Mouse (Mus musculus) lung, embryonic 16.5 days (tissue): ENCODE data around the gene Prss30. TPM values are rescaled to one million over a fixed set of nuclear protein-coding genes. Genes with fewer than 3 reads are reported as not detected.
A peak's percentile ranks its signal among the peaks of the same experiment; 100 is the strongest.

ENCODE experiments used
- ATAC-seq: fragments of 200-750 bp; cut with Nextera tagmentation; 2 replicates; pipeline ENCODE4 v1.8.0; 2017; ENCODE audit warnings: low read depth, mild to moderate bottlenecking, moderate library complexity
- H3K27ac ChIP-seq: fragments of 300-500 bp; sonication (generic); 2 replicates; pipeline ENCODE4 v1.5.1; 2014; ENCODE audit warnings: mild to moderate bottlenecking, control low read depth, low read length
- H3K27me3 ChIP-seq: fragments of 300-500 bp; sonication (generic); 2 replicates; pipeline ENCODE4 v1.6.1; 2014; ENCODE audit warnings: low read depth, low read length, mixed read lengths; ENCODE audit not compliant: control insufficient read depth, insufficient read depth
- H3K36me3 ChIP-seq: fragments of 300-500 bp; sonication (generic); 2 replicates; pipeline ENCODE4 v1.6.1; 2014; ENCODE audit warnings: low read length; ENCODE audit not compliant: control insufficient read depth, insufficient read depth
- H3K4me1 ChIP-seq: fragments of 300-500 bp; sonication (generic); replicated peaks from 2 replicates; pipeline ENCODE4 v1.6.1; 2014; ENCODE audit warnings: low read length, mixed read lengths; ENCODE audit not compliant: control insufficient read depth, insufficient read depth
- H3K4me2 ChIP-seq: fragments of 300-500 bp; sonication (generic); 2 replicates; pipeline ENCODE4 v1.6.1; 2014; ENCODE audit warnings: low read depth, low read length, control low read depth
- H3K4me3 ChIP-seq: fragments of 300-500 bp; sonication (generic); 2 replicates; pipeline ENCODE4 v1.5.1; 2014; ENCODE audit warnings: mild to moderate bottlenecking, low read length, control low read depth
- H3K9ac ChIP-seq: fragments of 300-500 bp; sonication (generic); 2 replicates; pipeline ENCODE4 v1.6.1; 2014; ENCODE audit warnings: low read length, control low read depth
- H3K9me3 ChIP-seq: fragments of 300-500 bp; sonication (generic); 2 replicates; pipeline ENCODE4 v1.6.1; 2016; ENCODE audit warnings: low read length; ENCODE audit not compliant: control insufficient read depth
- WGBS: fragments of 180-500 bp; shearing (Covaris S2); extraction: QIAGEN DNeasy Blood & Tissue Kit; methylation state at CpG from one replicate; pipeline ENCODE4 v1.1.7; 2014; 5-methylcytosine and 5-hydroxymethylcytosine counted together
- polyA plus RNA-seq: library from polyadenylated mRNA; unstranded; fragments of >200 nt; fragmentation: Nextera tagmentation; extraction: Ambion mirVana; gene quantifications from 2 replicates; pipeline ENCODE4 v1.2.1, GENCODE M21; 2015

Prss30 gene
- polyA plus RNA-seq, 1 experiment from 2014 or later, result not detected

DNA sequence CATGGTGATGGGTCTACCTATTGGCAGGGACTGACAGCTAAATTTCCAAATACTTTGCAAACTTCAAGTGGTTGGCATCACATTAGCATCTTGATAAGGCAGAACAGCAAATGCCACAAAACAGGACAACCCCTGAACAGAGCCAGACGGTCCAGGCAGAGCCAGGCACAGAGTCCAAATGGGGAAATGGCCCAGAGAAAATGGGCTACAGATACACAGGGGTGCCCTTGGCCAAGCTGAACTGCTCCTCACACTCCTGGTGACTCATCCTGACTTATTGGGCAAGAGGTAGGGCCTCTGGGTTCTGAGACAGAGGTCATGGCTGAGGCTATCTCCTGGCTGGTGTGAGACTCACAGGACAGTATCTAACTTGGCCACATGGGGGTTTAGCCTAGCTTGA is 27.0 kb upstream of the Prss30 start:
- no peaks in the 10 kb centered on the region for H3K36me3 ChIP-seq
- H3K27ac ChIP-seq, result no peak overlapping the region
- no peak overlapping the region for H3K4me3 ChIP-seq
- H3K9me3 ChIP-seq, result no peaks in the 10 kb centered on the region
- no peak for ATAC-seq
- WGBS, result 60% methylated on average over 1 of the region's 1 CpGs
- H3K4me1 ChIP-seq, result no peaks in the 10 kb centered on the region
- H3K9ac ChIP-seq, result no peak overlapping the region
- no peak overlapping the region for H3K4me2 ChIP-seq
- H3K27me3 ChIP-seq, result no peaks in the 10 kb centered on the region

DNA sequence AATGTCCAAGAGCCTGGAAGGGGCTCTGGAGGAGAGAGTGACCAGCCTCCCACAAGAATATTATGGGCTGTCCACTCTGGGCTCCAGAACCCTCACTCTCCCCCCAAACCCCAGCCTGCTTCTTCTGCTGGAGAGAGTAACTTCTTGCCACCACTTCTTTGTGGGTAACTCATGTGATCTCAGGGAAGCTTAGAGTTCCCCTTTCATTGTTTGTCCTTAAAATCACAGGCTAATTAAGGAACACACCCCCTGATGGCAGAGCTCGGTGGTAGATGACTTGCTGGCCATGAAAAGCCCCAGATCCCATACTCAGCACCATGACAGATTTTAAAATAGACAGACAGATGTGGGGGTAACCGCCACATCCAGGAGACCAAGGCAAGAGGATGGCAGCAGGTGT is 26.6 kb upstream of the Prss30 start:
- Histone ChIP-seq H3K27ac (no peak overlapping the region), H3K4me2 (no peak overlapping the region), H3K9ac (no peak overlapping the region), H3K4me3 (no peak overlapping the region), H3K9me3 (no peaks in the 10 kb centered on the region), H3K36me3 (no peaks in the 10 kb centered on the region), H3K27me3 (no peaks in the 10 kb centered on the region), H3K4me1 (no peaks in the 10 kb centered on the region)
- 47% methylated on average over 2 of the region's 2 CpGs for WGBS
- no peak for ATAC-seq

DNA sequence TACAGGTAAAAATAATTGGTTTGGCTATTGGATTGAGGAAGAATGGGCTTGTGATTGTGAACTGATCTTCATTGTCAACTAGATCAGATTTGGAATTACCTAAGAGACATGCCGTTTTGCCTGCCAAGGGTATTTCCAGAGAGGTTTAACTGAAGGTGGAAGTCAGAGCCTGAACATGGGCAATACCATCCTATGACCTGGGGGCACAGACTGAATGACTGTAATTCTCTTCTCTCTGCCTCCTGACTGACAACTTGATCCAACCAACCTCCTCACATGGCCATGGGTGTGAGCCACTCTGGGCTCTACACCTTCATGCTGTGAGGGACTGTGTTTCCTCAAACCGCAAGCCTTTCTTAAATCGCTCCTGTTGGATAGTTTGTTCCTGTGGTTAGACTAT is 24.7 kb upstream of the Prss30 start:
- no peak for ATAC-seq
- H3K36me3 ChIP-seq, result no peaks in the 10 kb centered on the region
- 91% methylated on average over 3 of the region's 3 CpGs for WGBS

DNA sequence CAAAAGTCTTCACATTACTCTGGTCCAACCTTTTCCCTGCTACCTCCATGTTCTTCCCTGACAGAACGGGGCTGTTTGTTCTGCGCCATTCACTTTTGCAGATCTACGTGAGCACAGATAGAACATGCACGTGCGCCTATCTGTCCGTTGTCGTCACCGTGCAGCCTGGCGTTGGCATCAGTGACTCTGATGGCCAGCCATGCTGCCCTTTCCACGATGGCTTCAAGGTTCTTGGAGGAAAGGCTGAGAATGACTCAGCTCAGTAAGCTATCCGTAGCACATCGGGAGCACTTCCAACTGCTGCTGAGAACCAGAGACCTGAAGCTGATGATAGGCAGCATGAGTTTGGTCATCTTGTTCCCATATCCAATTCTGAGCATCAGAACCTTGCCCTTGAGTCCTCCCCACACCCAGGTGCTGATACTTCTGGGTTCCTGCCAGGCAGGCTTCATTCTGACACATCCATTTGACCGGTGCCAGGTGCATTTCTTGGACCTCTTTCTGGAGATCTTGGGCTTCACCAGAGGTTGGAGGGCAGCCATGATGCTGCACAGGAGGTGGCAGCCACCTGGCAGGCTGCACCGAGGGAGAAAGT is 23.8 kb upstream of the Prss30 start:
- WGBS, result 88% methylated on average over 14 of the region's 14 CpGs
- H3K9ac ChIP-seq, result no peak overlapping the region
- 0 out of 2 replicates have a peak, but pooled peaks cover 3% of the 10 kb centered on the region for H3K4me1 ChIP-seq
- no peak overlapping the region for H3K27ac ChIP-seq
- H3K4me3 ChIP-seq, result no peak overlapping the region
- no peaks in the 10 kb centered on the region for H3K27me3 ChIP-seq
- H3K36me3 ChIP-seq, result no peaks in the 10 kb centered on the region
- H3K9me3 ChIP-seq, result no peaks in the 10 kb centered on the region
- no peak overlapping the region for H3K4me2 ChIP-seq
- no peak for ATAC-seq

More for the DNA sequence above, 24.7 kb upstream of the Prss30 start:
- Histone ChIP-seq H3K4me1 (0 out of 2 replicates have a peak, but pooled peaks cover 3% of the 10 kb centered on the region), H3K27ac (no peak overlapping the region), H3K9me3 (no peaks in the 10 kb centered on the region), H3K4me2 (no peak overlapping the region), H3K4me3 (no peak overlapping the region), H3K9ac (no peak overlapping the region), H3K27me3 (no peaks in the 10 kb centered on the region)

DNA sequence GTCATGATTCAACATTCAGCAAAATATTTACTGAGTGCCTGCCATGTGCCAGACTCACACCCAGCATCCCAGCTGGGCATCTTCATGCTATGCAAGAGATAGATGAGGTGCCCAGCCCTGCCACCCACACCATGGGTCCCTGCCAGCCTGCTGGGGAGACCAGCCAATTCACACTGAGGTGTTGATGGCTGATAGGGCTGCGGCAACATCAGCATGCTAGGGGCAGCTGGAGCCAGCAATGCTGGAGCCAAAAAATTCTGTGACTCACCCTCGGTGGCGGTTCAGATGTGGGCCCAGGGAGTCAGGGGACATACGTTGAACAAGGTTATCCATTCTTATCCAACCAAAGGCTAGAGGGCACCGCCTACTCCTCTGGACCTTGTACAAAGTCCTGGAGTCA is 20.0 kb upstream of the Prss30 start:
- peaks cover 10% of the 10 kb centered on the region; the same call in 1 of the 2 replicates for H3K4me1 ChIP-seq
- H3K4me2 ChIP-seq, result no peak overlapping the region
- no peak overlapping the region for H3K4me3 ChIP-seq
- peak; percentile 59 for ATAC-seq
- H3K27ac ChIP-seq, result no peak overlapping the region
- no peak overlapping the region for H3K9ac ChIP-seq
- no peaks in the 10 kb centered on the region for H3K27me3 ChIP-seq
- H3K36me3 ChIP-seq, result no peaks in the 10 kb centered on the region
- no peaks in the 10 kb centered on the region for H3K9me3 ChIP-seq
- WGBS, result 37% methylated on average over 5 of the region's 5 CpGs

DNA sequence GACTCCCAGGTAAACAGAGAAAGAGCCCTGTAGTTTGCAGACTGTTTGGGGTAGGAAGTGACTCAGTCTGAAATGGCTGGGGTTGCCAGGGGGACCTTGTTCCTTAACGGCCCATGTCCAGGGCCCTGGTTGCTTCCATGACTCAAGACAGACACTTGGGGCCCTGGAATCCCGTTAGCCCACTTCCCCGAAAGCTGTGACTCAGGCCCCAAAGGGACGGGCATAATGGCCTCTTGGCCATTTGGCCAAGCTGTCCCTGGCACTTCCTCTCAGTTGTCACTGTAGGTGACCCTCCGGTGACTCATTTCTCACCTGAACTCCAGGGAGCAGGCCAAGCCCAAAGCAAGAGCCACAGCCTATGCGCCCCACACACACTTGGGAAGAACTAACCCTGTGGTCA is 18.0 kb upstream of the Prss30 start:
- Histone ChIP-seq H3K27ac (no peak overlapping the region), H3K36me3 (no peaks in the 10 kb centered on the region), H3K9me3 (no peaks in the 10 kb centered on the region), H3K4me1 (peaks cover 12% of the 10 kb centered on the region), H3K4me2 (no peak overlapping the region), H3K27me3 (no peaks in the 10 kb centered on the region), H3K4me3 (no peak overlapping the region), H3K9ac (no peak overlapping the region)
- ATAC-seq, result no peak
- 43% methylated on average over 6 of the region's 6 CpGs for WGBS

DNA sequence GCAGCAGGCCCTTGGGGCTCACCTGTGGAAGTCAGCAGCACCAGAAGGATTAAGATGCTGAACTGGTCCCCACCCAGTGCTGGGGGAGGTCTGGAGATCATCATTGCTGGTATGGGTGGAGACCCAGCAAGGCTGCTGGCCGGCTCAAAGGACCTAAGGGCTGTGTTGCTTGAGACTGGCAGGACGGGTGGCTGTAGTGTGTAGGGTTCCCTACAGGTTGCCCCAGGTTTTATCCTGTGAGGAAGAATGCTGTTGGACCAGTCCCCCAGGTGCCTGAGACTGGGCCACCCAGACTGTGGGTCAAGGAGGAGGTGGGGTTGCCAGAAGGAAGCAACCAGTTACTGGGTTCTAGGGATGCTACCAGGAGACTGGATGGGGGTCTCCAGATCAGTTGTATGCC is 17.5 kb upstream of the Prss30 start, which contains the start of gene Prss22:
TSS of gene Prss22 (minus strand) at position 200 of the 400 bp plus-strand sequence.
- H3K36me3 ChIP-seq, result no peaks in the 10 kb centered on the region
- 0 out of 2 replicates have a peak within 1 kb of the TSS, but pooled peaks have one; percentile 9 for H3K4me3 ChIP-seq
- no peak within 1 kb of the TSS for H3K27ac ChIP-seq
- peak within 1 kb of the TSS; percentile 15; the same call in 1 of the 2 replicates for H3K4me2 ChIP-seq
- peaks cover 15% of the 10 kb centered on the region for H3K4me1 ChIP-seq
- H3K9me3 ChIP-seq, result no peaks in the 10 kb centered on the region
- no peaks in the 10 kb centered on the region for H3K27me3 ChIP-seq
- WGBS, result 37% methylated on average over 2 of the region's 2 CpGs
- ATAC-seq, result peak; percentile 49
- no peak within 1 kb of the TSS for H3K9ac ChIP-seq

DNA sequence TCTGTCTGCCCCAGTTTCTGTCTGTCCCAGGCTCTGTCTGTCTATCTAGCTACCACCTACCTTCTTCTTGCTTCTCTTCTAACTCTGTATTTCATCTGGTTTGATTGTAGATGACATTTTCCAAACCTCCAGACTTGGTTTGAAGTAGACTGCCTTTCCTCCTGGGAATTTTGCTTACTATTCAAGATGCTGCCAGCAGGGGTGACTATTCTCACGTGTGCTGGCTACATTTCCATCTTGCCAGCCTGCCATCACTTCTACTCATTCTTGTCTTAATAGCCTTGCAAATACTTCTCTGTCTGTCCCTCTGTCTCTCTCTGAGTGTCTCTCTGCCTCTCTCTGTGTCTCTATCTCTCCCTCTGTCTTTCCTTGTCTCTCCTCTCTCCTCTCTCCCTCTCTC is 15.1 kb upstream of the Prss30 start:
- no peak overlapping the region for H3K27ac ChIP-seq
- H3K4me2 ChIP-seq, result no peak overlapping the region
- no peak overlapping the region for H3K4me3 ChIP-seq
- ATAC-seq, result no peak
- WGBS, result 32% methylated on average over 1 of the region's 1 CpGs
- no peaks in the 10 kb centered on the region for H3K27me3 ChIP-seq
- H3K36me3 ChIP-seq, result no peaks in the 10 kb centered on the region
- no peak overlapping the region for H3K9ac ChIP-seq
- H3K9me3 ChIP-seq, result no peaks in the 10 kb centered on the region
- peaks cover 15% of the 10 kb centered on the region for H3K4me1 ChIP-seq

DNA sequence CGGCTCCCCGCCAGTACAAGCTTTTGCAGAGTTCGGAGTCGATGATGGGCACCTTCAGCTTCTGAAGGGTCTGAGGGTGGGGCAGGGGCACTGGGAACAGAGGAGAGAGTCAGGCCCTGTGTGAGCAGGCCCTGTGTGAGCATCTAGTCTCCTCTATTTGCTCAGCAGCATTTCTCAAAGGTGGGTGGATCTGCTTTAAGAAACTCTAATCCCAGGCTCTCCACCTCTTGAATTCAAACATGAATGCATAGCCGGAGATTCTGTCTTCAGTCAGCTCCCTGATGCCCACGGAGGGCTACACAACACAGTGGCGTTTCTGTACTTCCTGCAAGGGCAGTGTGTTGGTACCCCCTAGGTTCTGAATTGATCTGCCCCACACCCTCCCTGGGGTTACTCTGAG is 14.3 kb upstream of the Prss30 start:
- H3K27me3 ChIP-seq, result no peaks in the 10 kb centered on the region
- WGBS, result 72% methylated on average over 7 of the region's 7 CpGs

More for the DNA sequence above, 14.3 kb upstream of the Prss30 start:
- no peak overlapping the region for H3K4me2 ChIP-seq
- no peaks in the 10 kb centered on the region for H3K36me3 ChIP-seq
- H3K9me3 ChIP-seq, result no peaks in the 10 kb centered on the region
- no peak overlapping the region for H3K9ac ChIP-seq
- ATAC-seq, result no peak
- peaks cover 13% of the 10 kb centered on the region for H3K4me1 ChIP-seq
- H3K27ac ChIP-seq, result no peak overlapping the region
- H3K4me3 ChIP-seq, result no peak overlapping the region
